Mouse (Mus musculus): ENCODE results near the gene Lurap1l. TPM values are rescaled to one million over a fixed set of nuclear protein-coding genes. Genes with fewer than 3 reads are reported as not detected.

Gene Lurap1l
- polyA plus RNA-seq, 1 experiment from 2014 or later: 8.8 TPM

- WGBS: 62% methylated on average over 8 of the region's 8 CpGs
- Histone ChIP-seq H3K36me3 (no peaks in the 10 kb centered on the region), H3K27ac (no peak overlapping the region), H3K9me3 (no peaks in the 10 kb centered on the region), H3K4me1 (replicated peaks) (no peaks in the 10 kb centered on the region), H3K27me3 (no peaks in the 10 kb centered on the region), H3K9ac (no peak overlapping the region), H3K4me2 (no peak overlapping the region), H3K4me3 (no peak overlapping the region)
- ATAC-seq (ENCODE audit: low FRiP score): no peak
Measured at GRCm38 (mm10) chr4:80950280-80950781, 39.9 kb downstream of the Lurap1l start.

DNA sequence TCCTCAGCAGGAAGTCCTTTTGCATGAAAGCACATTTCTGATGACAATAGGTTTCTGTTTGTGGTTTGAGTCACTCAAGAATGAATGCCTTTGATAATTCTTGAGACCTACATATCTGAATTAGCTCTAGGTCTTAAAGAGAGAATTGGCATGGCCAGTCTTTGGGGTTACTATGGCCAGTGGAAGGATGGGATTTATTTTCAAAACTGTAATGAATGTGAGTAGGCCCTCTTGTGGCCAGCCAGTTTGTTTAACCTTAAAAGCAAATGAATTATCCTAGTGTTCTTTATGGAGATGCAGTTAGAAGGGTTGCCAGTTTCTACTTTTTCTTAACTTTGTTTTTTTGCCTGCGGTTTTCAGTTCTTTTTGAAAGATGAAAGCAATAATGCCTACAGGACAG lies 42.2 kb downstream of the Lurap1l start:
- no peaks in the 10 kb centered on the region for H3K9me3 ChIP-seq
- no peak overlapping the region for H3K27ac ChIP-seq
- no peak overlapping the region for H3K9ac ChIP-seq
- ATAC-seq (ENCODE audit: low FRiP score): no peak
- no peak overlapping the region for H3K4me3 ChIP-seq
- H3K27me3 ChIP-seq: no peaks in the 10 kb centered on the region
- no peaks in the 10 kb centered on the region for H3K36me3 ChIP-seq
- no peaks in the 10 kb centered on the region for H3K4me1 ChIP-seq (replicated peaks)
- no peak overlapping the region for H3K4me2 ChIP-seq
- WGBS: 90% methylated on average over 1 of the region's 1 CpGs

DNA sequence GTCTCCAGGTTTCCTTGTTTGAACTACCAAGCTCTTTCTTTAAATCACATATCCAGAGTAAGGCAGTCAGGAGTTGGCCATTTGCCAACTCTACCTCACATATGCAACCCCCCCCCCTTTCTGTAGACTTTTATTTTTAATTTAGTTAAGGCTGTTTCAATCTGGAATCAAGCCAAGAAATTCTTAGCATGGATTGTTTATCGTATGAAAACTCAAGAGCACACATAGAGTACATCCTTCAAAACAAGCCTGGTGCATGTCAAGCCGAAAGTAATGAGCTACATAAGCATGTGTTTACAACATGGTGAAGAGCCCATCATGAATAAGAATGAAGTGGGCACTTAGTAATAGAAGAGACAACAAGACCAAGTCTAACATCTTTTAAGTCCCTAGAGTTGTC lies 45.5 kb downstream of the Lurap1l start:
- Histone ChIP-seq H3K9me3 (no peaks in the 10 kb centered on the region), H3K27ac (no peak overlapping the region), H3K4me3 (no peak overlapping the region), H3K4me1 (replicated peaks) (no peaks in the 10 kb centered on the region), H3K36me3 (no peaks in the 10 kb centered on the region), H3K4me2 (no peak overlapping the region), H3K9ac (no peak overlapping the region), H3K27me3 (no peaks in the 10 kb centered on the region)
- no peak for ATAC-seq (ENCODE audit: low FRiP score)
- WGBS: 82% methylated on average over 2 of the region's 2 CpGs

DNA sequence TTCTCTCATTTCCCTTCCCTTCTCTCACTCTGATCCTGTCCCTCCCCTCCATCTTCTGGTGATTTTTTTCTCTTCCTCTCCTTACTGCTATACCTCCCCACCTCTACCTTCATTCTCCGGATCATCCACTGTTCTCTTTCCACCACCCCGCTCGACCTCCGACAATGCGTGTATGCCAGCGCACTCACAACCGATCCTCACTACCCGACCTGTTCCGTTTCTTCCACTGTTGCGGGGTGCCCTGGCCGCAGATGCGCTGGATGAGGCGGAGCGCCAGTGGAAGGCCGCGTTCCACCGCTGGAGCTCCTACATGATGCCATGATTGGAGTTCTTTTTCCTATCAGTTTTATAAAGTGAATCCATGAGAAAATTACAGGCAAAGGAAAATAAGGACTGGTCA lies 57.1 kb downstream of the Lurap1l start:
- 92% methylated on average over 17 of the region's 17 CpGs for WGBS
- 0 out of 2 replicates have a peak, but pooled peaks cover 5% of the 10 kb centered on the region for H3K36me3 ChIP-seq
- no peaks in the 10 kb centered on the region for H3K27me3 ChIP-seq
- H3K9me3 ChIP-seq: 0 out of 2 replicates have a peak, but pooled peaks cover 6% of the 10 kb centered on the region
- no peak overlapping the region for H3K9ac ChIP-seq
- no peak for ATAC-seq (ENCODE audit: low FRiP score)
- no peak overlapping the region for H3K4me2 ChIP-seq
- H3K27ac ChIP-seq: no peak overlapping the region
- no peak overlapping the region for H3K4me3 ChIP-seq
- no peaks in the 10 kb centered on the region for H3K4me1 ChIP-seq (replicated peaks)

DNA sequence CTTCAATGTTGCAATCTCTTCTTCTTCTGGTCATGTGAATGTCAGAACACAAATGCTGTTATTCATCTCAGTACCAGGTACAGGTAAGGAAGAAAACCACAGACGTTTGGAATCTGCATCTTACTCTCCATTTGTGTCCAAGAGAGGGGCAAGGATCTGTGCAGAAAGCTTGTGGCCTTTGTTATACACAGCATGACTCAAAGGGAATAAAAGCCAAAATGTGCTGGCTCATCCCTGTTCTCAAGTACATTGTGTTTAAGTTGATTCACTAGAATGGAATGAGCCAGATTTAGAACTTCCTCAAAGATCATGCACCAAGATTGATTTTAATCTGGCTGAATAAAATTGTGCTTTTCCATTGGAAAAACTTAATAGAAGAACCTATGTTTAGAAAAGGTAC lies 61.4 kb downstream of the Lurap1l start:
- H3K27me3 ChIP-seq: no peaks in the 10 kb centered on the region
- 0 out of 2 replicates have a peak, but pooled peaks cover 6% of the 10 kb centered on the region for H3K9me3 ChIP-seq
- H3K4me3 ChIP-seq: no peak overlapping the region
- H3K27ac ChIP-seq: no peak overlapping the region
- no peaks in the 10 kb centered on the region for H3K4me1 ChIP-seq (replicated peaks)
- no peak overlapping the region for H3K9ac ChIP-seq
- no peak for ATAC-seq (ENCODE audit: low FRiP score)
- 0 out of 2 replicates have a peak, but pooled peaks cover 5% of the 10 kb centered on the region for H3K36me3 ChIP-seq
- 27% methylated on average over 1 of the region's 1 CpGs for WGBS
- H3K4me2 ChIP-seq: no peak overlapping the region

GRCm38 (mm10) chr4:80973896-80974295 lies 63.5 kb downstream of the Lurap1l start:
- no peak for ATAC-seq (ENCODE audit: low FRiP score)
- no peaks in the 10 kb centered on the region for H3K9me3 ChIP-seq
- no peak overlapping the region for H3K9ac ChIP-seq
- H3K4me2 ChIP-seq: no peak overlapping the region
- H3K4me1 ChIP-seq (replicated peaks): no peaks in the 10 kb centered on the region
- no peaks in the 10 kb centered on the region for H3K27me3 ChIP-seq
- no peak overlapping the region for H3K27ac ChIP-seq
- no peak overlapping the region for H3K4me3 ChIP-seq
- no peaks in the 10 kb centered on the region for H3K36me3 ChIP-seq

DNA sequence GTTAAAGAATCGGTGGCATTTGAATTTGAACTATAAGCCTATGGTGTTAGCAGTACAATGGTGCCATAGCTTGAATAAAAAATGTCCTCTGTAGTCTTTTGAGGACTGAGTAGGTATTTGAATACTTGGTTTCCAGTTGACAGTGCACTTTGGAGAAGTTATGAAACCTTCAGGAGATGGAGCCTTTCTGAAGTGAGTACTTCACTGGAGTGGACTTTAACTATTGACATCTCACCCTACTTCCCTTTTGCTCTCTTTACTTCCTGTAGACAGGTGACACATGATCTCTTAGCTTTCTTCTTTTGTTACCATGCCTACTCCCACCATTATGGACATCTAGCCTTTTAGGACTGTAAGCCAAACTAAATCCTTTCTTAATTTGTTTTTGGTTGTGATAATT lies 80.4 kb downstream of the Lurap1l start:
- no peaks in the 10 kb centered on the region for H3K4me1 ChIP-seq (replicated peaks)
- no peaks in the 10 kb centered on the region for H3K27me3 ChIP-seq
- H3K36me3 ChIP-seq: no peaks in the 10 kb centered on the region
- H3K9me3 ChIP-seq: no peaks in the 10 kb centered on the region
- H3K4me3 ChIP-seq: no peak overlapping the region
- H3K27ac ChIP-seq: no peak overlapping the region
- 83% methylated on average over 1 of the region's 1 CpGs for WGBS
- ATAC-seq (ENCODE audit: low FRiP score): no peak
- H3K9ac ChIP-seq: no peak overlapping the region
- no peak overlapping the region for H3K4me2 ChIP-seq

- H3K27me3 ChIP-seq: no peaks in the 10 kb centered on the region
- no peak overlapping the region for H3K9ac ChIP-seq
- H3K36me3 ChIP-seq: no peaks in the 10 kb centered on the region
- H3K9me3 ChIP-seq: no peaks in the 10 kb centered on the region
- H3K4me2 ChIP-seq: no peak overlapping the region
- no peak overlapping the region for H3K27ac ChIP-seq
- 81% methylated on average over 2 of the region's 2 CpGs for WGBS
- H3K4me1 ChIP-seq (replicated peaks): 0 out of 2 replicates have a peak, but pooled peaks cover 3% of the 10 kb centered on the region
- ATAC-seq (ENCODE audit: low FRiP score): no peak
- H3K4me3 ChIP-seq: no peak overlapping the region
Measured at GRCm38 (mm10) chr4:81003528-81003927, 93.1 kb downstream of the Lurap1l start.

Small RNA genes within 50 kb of the gene (microRNA-seq; reads per million reads assigned to microRNA genes)
- gene Gm27452: not detected

Other genes starting within 250 kb of the Lurap1l start
- 0.25 and 0.27 TPM in 2 replicates for gene Tyrp1, start 76.5 kb upstream of the Lurap1l start, polyA plus RNA-seq (2015; fragmentation: Nextera tagmentation; extraction: Ambion mirVana)